Mouse (Mus musculus) granulocyte monocyte progenitor cell, adult 5-6 weeks (primary cell): ENCODE measurements at regions not wholly inside any gene's neighbourhood (a gene's known extent, or its start where the extent isn't known, plus 50 kb on each side); places are given as distances from the start of the nearest gene placed in this dataset.

ENCODE experiments used
- ATAC-seq: replicated peaks from 2 replicates; pipeline ENCODE4 v1.8.0; 2016; ENCODE audit warnings: mild to moderate bottlenecking, moderate TSS enrichment, inconsistent platforms; ENCODE audit not compliant: poor library complexity, severe bottlenecking

DNA sequence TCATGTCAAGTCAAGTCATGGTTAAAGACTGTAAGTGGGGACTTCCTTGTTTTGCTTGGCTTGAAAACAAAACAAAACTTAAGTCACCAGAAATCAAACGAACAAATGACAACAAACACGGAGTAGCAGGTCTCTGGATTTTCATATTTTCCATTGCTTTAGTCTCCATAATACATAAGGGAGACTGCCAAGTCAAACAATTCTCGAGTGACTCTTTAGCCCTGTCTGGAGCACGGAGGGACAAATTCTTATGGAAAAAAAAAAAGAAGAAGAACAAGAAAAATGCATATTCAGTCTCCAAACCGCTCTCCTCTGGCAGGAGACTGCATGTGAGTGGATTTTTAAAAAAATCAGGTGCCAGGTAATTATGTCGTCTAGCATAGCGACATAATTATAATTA, 129.6 kb upstream of the Med14 start:
- ATAC-seq: no peak

DNA sequence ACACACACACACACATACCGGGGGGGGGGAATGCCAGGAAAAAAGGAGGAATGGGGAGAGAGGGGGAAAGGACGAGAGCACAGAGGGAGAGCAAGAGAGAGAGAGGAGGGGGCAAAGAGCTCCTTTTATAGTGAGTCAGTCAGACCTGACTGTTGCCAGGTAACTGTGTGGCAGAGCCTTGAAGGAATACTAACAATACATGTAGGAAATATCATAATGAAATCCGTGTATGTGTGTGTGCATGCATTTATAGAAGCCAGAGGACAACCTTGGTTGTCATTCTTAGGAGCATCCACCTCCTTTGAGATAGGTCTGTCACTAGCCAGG, 127.6 kb upstream of the Med14 start:
- ATAC-seq: no peak

DNA sequence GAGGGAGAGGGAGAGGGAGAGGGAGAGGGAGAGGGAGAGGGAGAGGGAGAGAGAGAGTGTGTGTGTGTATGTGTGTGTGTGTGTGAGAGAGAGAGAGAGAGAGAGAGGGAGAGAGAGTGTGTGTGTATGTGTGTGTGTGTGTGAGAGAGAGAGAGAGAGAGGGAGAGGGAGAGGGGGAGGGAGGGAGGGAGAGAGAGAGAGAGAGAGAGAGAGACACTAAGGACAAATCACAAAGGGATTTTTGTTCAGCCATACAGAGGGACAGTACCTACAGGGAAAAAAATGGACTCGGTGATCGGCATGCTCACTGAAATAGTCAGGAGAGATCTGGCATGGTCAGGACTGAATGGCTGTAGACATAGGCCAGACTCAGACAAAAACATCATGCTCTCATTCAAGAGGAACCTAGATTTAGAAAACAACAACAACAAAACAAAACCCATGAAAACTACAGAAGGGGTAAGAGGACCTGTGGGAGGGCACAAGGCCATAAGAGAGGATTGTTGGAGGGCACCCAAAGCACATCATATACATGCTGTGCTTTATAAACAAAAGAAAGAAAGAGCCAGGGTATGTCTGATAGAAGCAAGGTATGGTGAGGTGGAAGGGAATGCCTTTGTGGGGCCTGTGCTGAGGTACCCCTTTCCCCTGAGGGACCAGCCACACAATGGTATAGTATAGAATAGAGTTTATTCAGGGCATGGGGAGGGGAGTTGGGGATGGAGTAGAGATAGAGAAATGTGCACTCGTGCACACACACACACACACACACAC, 127.0 kb upstream of the Med14 start:
- ATAC-seq: no peak

DNA sequence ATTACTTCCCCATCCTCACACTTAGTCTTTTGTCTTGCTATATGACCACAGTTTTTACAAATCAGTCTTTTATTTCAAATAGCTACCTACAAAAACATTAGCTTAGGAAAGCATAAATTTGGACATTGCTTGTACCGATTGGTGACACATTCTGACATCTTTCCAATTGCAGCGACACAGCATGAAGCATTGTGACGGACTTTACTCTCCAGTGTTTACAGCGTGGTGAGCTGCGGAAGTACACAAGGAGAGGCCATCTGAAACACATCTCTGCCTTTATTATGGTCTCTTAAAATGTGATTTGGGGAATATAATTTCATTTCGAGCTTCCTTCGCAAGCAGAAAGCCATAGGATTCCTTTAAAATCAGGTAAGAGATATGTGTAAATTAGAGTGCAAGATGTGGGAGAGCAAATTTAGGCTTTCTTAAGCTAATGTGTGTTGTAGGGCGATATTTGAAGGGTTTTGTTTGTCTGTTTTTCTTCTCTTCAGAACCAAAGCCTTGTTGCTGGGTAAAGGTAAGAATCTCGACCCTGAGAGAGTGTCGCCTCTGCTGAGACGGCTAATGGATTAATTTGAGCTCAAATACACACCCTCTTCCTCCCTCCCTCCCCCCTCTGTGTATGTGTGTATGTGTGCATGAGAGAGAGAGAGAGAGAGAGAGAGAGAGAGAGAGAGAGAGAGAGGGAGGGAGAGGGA, 126.3 kb upstream of the Med14 start:
- ATAC-seq: no peak

DNA sequence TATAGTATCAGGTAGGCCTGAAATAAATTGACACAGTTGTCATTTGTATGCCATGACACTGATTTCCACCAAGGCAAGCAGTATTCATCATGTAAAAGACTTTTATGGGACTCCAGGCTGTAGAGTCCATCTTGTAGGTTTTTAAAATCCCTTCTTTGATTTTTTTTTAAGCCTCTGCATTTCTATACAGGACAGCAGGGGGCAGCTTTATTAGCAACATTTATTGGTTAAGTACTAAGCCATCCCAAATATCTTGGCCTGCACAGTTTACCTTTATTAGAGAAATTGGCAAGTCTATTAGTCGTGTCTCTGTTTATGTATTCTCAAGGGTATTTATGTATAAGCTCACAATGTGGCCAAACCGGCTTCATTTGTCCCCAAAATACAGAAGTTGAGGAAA, 125.6 kb upstream of the Med14 start:
- ATAC-seq: no peak

DNA sequence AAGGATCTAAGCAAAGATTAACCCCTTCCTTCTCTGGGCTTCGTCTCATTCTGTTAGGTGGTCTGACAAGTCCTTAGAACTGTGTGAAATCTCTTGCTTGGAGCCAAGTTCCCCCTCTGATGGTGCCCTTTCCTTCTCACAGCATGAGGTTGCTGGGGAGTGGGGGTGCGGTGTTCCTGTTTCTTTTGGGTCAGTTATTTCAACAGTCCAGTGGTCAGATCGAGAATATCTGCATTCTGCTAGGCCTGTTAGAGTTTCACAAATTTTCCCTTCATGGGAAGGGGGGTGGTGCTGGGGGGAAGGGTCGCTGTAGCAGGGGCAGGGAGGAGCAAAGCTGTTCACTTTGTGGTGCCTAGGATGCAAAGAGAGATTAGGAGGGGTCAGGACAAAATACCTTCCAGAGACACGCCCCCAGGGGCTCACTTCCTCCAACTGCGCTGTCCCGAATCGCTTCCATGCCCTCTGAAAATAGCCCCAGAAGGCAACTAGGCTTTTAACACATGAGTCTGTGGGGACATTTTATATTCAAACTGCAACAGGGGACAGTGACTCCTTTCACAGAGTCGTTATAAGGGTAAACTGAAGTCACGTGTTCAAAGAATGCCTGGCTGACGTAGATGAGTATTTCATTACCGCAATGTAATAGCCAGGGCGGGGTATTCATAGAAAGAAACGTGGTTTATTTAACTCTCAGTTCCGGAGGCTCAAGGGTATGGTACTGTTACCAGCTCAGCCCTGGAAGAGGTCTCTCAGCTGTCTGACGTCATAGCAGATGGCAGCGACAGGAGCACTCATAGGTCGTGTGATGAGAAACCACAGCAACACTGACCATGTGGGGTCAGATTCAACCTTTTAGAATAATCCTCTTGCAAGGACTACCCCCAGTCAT, 124.5 kb upstream of the Med14 start:
- peak; percentile 91 for ATAC-seq

DNA sequence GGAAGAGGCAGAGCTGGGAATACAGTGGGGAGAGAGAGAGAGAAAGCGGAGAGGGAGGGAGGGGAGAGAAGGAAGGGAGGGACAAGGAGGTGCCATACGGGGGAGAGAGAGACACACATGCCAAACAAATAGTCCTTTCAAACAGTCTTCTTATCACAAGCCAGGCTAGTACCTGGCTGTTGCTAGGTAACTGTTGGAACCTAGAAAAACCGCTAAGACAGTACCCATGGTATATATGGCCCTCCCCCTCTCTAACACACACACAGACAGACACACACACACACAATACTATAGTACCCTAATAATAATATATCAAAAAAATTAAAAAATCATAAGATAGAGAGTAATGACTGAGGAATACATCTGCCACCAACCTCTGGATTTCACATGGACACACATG, 117.4 kb upstream of the Med14 start:
- ATAC-seq: no peak

DNA sequence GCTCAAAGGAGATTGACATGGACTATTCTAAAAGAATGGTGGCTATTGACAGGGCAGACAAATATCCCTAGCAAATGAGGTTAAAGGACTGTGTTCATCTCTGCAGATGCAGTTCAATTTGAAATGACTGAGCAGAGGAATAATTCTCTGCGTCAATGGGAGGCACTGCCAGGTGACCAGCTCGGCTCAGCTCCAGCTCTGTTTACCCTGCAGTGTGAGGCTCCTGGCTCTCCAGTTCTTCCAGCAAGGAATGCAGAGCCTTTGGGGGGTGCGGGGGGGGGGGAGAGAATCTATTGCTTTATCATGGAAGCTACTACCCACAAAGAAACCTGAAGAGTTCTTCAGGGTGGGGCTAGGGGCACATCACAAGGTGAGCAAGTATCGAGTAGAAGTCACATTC, 115.6 kb upstream of the Med14 start:
- ATAC-seq: no peak

DNA sequence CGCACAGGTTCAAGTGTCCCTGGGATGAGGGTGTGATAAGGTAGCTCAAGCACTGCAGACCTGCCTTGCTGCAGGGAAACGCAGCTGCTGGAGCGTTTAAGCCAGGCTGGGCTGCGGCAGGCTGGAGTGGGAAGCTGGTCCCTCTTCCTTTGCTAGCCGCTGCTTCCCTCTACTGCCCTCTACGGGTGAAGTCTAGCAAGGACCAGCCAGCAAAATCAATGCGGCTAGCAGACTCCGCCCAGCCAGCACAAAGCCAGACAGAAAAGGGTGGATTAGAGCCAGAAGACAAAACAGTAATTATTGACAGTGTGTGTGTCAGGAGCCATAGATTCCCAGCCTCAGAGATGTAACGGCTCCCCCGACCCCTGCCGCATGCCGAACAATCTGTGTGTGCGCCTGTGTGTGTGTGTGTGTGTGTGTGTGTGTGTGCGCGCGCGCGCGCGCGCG, 111.8 kb upstream of the Med14 start:
- peak; percentile 83 for ATAC-seq

DNA sequence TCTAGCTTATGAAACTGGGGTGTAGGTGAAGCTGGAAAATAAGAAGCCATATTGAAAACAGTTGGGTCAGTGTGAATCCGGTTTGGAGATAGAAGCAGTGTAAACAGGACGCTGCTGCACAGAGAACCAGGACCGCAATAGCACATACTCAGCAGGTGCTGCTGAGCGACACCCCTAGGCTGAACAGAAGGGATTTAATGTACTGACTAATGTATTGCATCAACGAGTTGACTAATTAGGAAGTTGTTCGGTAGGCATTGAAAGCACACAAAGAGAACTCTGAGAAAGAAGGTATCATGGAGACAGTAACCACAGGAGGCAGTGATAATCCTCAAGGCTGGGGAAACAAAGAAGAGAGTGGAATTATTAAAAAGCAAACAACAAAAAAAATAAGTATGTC, 111.4 kb upstream of the Med14 start:
- ATAC-seq: peak; percentile 83

DNA sequence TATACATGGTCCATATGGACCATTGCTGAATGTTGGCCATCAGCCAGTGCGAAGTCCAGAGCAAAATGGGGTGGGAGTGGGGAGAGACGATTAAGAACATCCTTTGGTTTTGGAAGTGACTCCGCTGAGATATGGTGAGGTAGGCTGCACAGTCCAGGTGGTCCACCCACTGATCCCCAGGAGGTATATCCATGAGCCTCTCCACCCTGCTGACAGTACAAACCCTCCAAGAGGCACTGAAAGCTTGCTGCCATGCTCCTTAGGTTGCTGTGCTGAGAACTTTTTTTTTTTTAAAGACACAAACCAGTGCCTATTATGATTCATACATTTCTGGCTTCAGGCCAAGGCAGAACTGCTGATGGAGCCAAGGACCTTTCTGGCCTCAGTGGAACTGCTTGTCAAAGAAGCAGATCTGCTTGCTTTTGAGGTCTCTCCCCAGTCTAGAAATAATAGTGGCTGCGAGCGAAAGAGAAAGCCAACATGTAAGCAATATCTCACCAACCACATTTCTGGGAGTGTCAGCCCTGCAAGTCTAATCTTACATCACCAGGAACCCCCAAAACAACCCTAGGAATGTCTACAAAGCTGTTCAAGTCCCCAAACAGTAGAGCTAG, 105.1 kb upstream of the Med14 start:
- ATAC-seq: no peak

DNA sequence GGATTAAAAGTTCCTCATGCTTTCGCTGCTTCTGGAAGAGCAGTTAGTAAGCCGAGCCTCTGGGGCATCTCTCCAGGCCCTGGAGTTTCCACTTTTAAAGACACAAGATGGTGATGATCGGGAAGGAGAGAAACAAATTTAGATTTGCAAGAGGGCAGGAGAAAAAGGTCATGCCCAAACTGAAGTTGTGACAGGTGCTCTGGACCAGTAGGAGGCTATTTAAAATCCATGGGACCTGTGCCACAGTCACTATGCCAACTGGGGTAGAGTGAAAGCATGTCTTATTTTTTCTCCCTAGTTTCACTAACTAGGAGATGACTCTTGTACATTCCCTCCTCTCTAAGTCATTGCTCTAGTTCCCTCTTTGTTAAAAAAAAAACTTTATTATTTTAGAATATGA, 104.3 kb upstream of the Med14 start:
- no peak for ATAC-seq

DNA sequence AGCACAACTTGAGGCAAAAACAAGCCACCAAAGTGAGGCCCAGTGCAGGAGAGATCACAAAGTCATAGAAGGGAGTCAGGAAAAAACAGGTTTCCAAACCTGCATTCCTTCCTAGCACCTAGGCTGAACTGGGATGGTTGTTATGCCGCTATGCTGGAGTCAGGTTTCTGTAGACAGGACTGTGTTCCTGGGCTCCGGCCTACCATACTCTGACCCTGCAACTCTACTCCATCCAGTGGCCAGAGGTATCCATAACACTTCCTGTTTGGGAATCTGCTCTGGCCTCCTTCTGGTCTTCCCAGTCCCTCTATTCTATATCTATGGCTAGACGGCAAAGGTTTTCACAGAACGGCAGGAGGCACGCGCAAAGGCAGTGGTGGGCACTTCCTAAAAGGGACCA, 98.3 kb upstream of the Med14 start:
- ATAC-seq: no peak

DNA sequence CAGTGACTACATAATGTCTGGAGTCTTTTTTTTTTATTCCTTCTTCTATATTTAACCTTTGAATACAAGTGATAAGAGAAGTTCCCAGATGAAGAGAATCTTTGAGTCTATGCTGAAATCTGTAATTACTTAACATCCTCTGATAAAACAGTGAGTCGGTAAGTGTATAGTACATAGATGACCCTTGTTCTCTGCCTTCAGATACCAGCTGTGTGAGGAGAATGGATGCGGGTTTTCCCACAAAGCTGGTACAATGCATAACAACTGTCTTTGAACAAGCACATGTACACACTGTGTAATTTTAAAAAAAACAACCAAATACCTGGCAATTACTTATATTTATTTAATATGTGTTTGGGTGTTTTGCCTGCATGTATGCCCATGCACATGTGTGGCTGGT, 96.9 kb upstream of the Med14 start:
- ATAC-seq: no peak

DNA sequence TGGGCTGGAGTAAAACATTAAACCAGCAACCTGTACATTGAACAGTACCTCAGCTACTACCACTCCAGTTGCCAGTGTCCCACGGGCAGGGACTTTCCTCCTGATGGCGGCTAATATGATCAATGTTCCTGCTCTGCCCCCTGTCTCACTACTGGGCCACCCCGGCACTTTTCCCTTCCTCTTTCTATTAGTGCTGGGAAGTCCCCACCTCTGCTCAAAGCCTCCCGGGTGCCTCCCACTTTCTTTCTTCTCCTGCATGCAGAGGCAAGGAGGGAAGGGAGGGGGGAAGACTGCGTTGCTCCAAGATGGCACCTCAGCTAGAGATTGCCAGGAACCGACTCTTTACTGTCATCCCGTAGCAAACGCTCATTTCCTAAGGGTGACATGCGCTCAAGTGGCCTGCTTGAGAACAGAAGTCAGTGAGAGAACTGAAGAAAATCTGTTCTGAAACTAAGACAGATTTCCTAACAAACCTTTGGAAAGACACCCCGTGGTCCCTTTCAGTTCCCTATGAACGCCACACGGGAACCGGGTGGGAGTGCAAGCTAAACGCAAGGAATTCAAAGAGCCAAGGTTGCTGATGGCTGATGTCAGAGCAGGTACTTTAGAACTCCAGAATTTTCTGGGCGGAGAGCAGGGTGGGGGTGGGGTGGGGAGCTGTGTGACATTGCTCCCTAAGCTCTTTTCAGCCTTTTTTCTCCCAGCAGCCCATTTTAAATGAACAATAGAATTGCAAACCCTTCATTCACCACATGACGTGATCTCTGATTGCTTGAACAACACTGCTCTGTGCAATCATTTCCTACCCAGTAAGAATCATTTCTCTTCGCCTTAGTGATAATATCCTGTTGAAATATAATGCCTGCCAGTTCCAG, 96.2 kb upstream of the Med14 start:
- peak; percentile 82 for ATAC-seq

DNA sequence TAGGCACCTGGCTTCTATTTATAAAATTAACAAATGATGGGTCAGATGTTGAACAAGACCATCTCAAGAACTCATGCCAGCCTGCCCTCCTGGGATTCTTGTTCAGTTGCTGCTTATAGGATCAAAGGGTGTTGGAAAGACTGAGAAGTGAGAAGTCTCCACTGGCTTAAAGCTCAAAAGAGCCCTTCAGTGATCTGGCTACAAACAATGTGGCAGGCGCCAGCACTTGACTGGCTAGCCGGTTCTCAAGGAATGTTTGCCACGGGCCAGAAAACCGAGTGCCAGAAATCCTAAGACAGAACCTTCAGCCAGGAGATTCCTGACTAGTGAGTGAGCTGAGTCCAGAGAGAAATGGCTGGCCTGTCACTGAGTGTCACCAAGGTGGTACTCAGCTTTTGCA, 93.6 kb upstream of the Med14 start:
- ATAC-seq: no peak

DNA sequence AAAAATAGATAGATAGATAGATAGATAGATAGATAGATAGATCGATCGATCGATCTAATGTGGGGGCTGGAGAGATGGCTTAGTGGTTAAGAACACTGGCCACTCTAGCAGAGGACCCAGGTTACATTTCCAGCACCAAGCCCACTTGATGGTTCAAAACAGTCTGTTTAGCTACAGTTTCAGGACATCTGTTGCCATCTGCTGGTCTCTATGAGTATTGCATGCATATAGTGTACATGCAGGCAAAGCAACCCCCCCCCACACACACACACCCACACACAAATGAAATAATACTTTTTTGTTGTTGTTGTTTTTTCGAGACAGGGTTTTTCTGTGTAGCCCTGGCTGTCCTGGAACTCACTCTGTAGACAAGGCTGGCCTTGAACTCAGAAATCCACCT, 89.8 kb upstream of the Med14 start:
- ATAC-seq: peak; percentile 65

DNA sequence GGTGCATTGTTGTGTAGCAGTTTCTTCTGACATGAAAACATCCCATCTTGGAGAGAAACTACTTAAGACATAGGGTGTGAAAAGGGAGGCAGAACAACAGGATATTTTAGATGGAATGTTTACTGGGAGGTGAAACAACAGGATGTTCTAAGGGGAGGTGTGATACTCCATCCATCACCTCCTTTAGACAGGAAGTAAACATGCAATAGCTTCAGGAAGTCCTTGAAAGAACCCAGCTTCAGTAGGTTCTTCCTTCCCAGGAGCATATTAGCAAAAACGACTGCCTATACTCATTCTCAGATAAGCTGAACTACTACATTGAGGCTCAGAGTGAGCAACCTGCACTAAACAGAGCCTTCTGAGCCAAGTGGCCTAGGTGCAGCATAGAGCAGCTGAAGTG, 82.6 kb upstream of the Med14 start:
- no peak for ATAC-seq

DNA sequence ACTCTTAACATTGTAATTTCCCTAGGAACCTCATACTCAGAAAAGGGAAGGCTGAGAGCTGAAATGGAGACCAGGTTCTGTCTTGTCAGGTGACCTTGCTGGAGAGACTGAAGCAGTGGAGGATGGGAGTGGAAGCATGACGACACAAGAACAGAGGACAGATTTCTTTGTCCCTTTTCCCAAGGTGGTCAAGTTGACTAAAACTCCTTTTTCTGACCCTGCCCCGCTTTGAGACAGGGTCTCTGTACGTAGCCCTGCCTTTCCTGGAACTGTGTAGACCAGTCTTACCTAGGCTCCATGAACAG, 79.1 kb upstream of the Med14 start:
- ATAC-seq: no peak
